ENCODE assay signal across 13 mouse cellular contexts in the genomic region with DNA sequence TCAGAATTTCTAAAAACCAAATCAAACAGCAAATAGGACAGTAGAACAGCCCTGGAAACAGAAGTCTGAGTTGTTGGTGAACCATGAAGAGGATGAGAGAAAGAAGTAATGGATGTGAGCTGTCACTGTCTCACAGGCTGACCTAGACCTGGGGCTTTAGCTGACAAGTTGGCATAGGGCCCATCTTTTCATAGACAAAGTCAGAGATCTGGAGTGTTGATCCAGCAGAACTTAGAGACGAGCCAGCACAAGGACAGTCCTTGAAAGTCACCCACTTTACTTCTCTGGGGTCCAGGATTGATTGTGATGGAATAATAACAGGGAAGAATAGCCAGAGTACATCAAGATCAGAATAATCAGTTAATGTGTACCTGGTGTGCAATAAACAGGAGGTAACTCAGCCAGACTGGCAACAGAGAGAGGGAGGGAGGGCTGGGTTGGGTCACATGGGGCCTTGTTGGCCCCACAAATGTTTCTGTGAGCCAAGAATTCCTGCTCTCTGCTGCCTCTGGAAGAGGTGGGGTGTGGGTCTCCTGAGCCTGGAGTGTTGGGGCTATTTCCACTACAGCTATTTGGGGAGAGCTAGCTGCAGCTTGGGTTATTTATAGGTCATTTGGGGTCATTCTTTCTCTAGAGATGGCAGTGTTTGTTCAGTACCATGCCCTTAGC. TPM values are rescaled to one million over a fixed set of nuclear protein-coding genes. Genes with fewer than 3 reads are reported as not detected.
DNase-seq lines count a peak whose midpoint lies in the region; ATAC-seq and TF ChIP-seq lines count a peak whose summit lies in the region.
"Had no signal": no experiment of that assay in that cellular context is flagged by ENCODE, and none has a peak within 500 bp of the region (broad histone marks: within the 10 kb centered on the region; RNA-seq: fewer than 3 reads in every experiment).

No protein-coding gene starts in this region.

- intact Hi-C loops in heart, adult 2 months (cut with DNase I): no loop called here

- peak; percentile 93 for ATAC-seq in heart, embryonic 16.5 days (replicated peaks; ENCODE audit: extremely low read depth, insufficient read depth, low FRiP score)
- ATAC-seq: hindbrain, postnatal 0 days had no signal

- no peaks in the 10 kb centered on the region for H3K9me3 ChIP-seq in heart, embryonic 10.5 days
- H3K9me3 ChIP-seq in heart, embryonic 16.5 days (replicated peaks; ENCODE audit: control insufficient read depth, low read length): no peaks in the 10 kb centered on the region

- TF ChIP-seq POLR2A in heart, adult 2 months (IDR thresholded peaks at IDR 0.05; ENCODE audit: insufficient read depth, low read depth, low read length): no peak

- TF ChIP-seq EP300 in heart, adult 2 months (IDR thresholded peaks at IDR 0.05; ENCODE audit: insufficient read depth, low read depth, low read length): no peak

- H3K79me2 ChIP-seq in heart, adult 2 months (replicated peaks; ENCODE audit: control insufficient read depth, insufficient read depth, low read length): no peaks in the 10 kb centered on the region

- no peaks in the 10 kb centered on the region for H3K27me3 ChIP-seq in heart, embryonic 10.5 days (ENCODE audit: insufficient read depth, poor library complexity, severe bottlenecking)
- H3K27me3 ChIP-seq in heart, adult 2 months (ENCODE audit: control insufficient read depth, insufficient read depth, low read length): no peaks in the 10 kb centered on the region
- no peaks in the 10 kb centered on the region for H3K27me3 ChIP-seq in heart, embryonic 16.5 days (ENCODE audit: control insufficient read depth, insufficient read depth, low read length)
- H3K27me3 ChIP-seq: CH12.LX had no signal

- H3K4me2 ChIP-seq in heart, embryonic 16.5 days (ENCODE audit: low read depth, low read length): peak overlapping the region; percentile 37

- peaks cover 6% of the 10 kb centered on the region; the same call in 1 of the 2 replicates for H3K4me1 ChIP-seq in heart, embryonic 10.5 days
- peaks cover 2% of the 10 kb centered on the region; the same call in 1 of the 2 replicates for H3K4me1 ChIP-seq in heart, adult 2 months (ENCODE audit: control insufficient read depth, insufficient read depth, low read length)
- peaks cover 9% of the 10 kb centered on the region for H3K4me1 ChIP-seq in heart, embryonic 16.5 days (ENCODE audit: control insufficient read depth, insufficient read depth, low read length)

- 56% methylated on average over 1 of the region's 1 CpGs for WGBS in heart, embryonic 10.5 days
- 8% methylated on average over 1 of the region's 1 CpGs for WGBS in heart, adult 2 months
- 30% methylated on average over 1 of the region's 1 CpGs for WGBS in heart, embryonic 16.5 days

- H3K9ac ChIP-seq in heart, adult 2 months (ENCODE audit: low read depth, low read length): no peak overlapping the region
- H3K9ac ChIP-seq in heart, embryonic 16.5 days (ENCODE audit: low read length): no peak overlapping the region
- H3K9ac ChIP-seq: liver, embryonic 14.5 days had no signal

- peak; percentile 55 to 71 for DNase-seq in heart, adult 18-20 months
- DNase-seq in heart, embryonic 10.5 days (ENCODE audit: low spot score): no peak
- peak in 1 of 2 experiments; percentile 62 for DNase-seq in heart, adult 2 months
- DNase-seq in kidney, postnatal 14 days: peak; percentile 67
- no peak for DNase-seq in yolk sac, embryonic 10.5 days (ENCODE audit: low spot score)
- no peak for DNase-seq in cerebellum, postnatal 10 days
- DNase-seq in cerebellum, postnatal 4 days (ENCODE audit: low spot score in 2 of 2): no peak

- no peak overlapping the region for H3K27ac ChIP-seq in heart, embryonic 10.5 days
- H3K27ac ChIP-seq in heart, adult 2 months: peak overlapping the region; percentile 82
- H3K27ac ChIP-seq in heart, embryonic 16.5 days (ENCODE audit: low read length): peak overlapping the region; percentile 90
- H3K27ac ChIP-seq: hindbrain, postnatal 0 days; liver, embryonic 14.5 days had no signal

- no peak overlapping the region for H3K4me3 ChIP-seq in heart, embryonic 10.5 days
- no peak overlapping the region for H3K4me3 ChIP-seq in heart, adult 2 months
- no peak overlapping the region for H3K4me3 ChIP-seq in heart, embryonic 16.5 days (ENCODE audit: low read length)
- H3K4me3 ChIP-seq: erythroblast, embryonic 14.5 days; myocyte had no signal

- peaks cover under 1% of the 10 kb centered on the region; the same call in 1 of the 2 replicates for H3K36me3 ChIP-seq in heart, embryonic 10.5 days
- H3K36me3 ChIP-seq in heart, adult 2 months (ENCODE audit: control insufficient read depth, insufficient read depth, low read length): peaks cover 2% of the 10 kb centered on the region; the same call in 1 of the 2 replicates
- H3K36me3 ChIP-seq in heart, embryonic 16.5 days (ENCODE audit: control insufficient read depth, insufficient read depth): no peaks in the 10 kb centered on the region

- TF ChIP-seq CTCF in heart, adult 2 months (IDR thresholded peaks at IDR 0.05): no peak

RNA-seq across cellular contexts. Expression of a gene that starts 10.9 kb away (rescaled TPM):
- 1 to 10 TPM; 5.5 to 7.3 TPM for total RNA-seq in heart, adult 18-20 months (2021)
- polyA plus RNA-seq in heart, embryonic 10.5 days (2016; fragmentation: Nextera tagmentation; extraction: Ambion mirVana): 24.5 and 29.4 TPM in 2 replicates
- total RNA-seq in heart, adult 2 months (2021): 1 to 10 TPM; 5.7 to 8.6 TPM
- polyA plus RNA-seq in heart, adult 2 months (2012; rRNA removed): 12.3 and 15.3 TPM in 2 replicates
- polyA plus RNA-seq in heart, embryonic 16.5 days (2015; fragmentation: Nextera tagmentation; extraction: Ambion mirVana): 23.4 and 23.5 TPM in 2 replicates

RNA-seq across cellular contexts. Expression of a gene that starts 10.9 kb away (rescaled TPM):
- 1 to 10 TPM; 1.3 TPM for total RNA-seq in heart, adult 18-20 months (2021)
- 13.9 and 19.4 TPM in 2 replicates for polyA plus RNA-seq in heart, embryonic 10.5 days (2016; fragmentation: Nextera tagmentation; extraction: Ambion mirVana)
- total RNA-seq in heart, adult 2 months (2021): 1 to 10 TPM; 1.2 to 1.5 TPM
- 3.5 and 3.7 TPM in 2 replicates for polyA plus RNA-seq in heart, adult 2 months (2012; rRNA removed)
- polyA plus RNA-seq in heart, embryonic 16.5 days (2015; fragmentation: Nextera tagmentation; extraction: Ambion mirVana): 8.6 and 9.9 TPM in 2 replicates
- polyA plus RNA-seq: erythroblast, embryonic 14.5 days had no signal

RNA-seq across cellular contexts. Expression of a gene that starts 24.9 kb away (rescaled TPM):
- total RNA-seq in heart, adult 18-20 months (2021): 1 to 10 TPM; 3.5 to 3.7 TPM
- 0.73 and 1.3 TPM in 2 replicates for polyA plus RNA-seq in heart, embryonic 10.5 days (2016; fragmentation: Nextera tagmentation; extraction: Ambion mirVana)
- 1 to 10 TPM; 3.9 to 4.8 TPM for total RNA-seq in heart, adult 2 months (2021)
- 4.0 and 4.3 TPM in 2 replicates for polyA plus RNA-seq in heart, adult 2 months (2012; rRNA removed)
- polyA plus RNA-seq in heart, embryonic 16.5 days (2015; fragmentation: Nextera tagmentation; extraction: Ambion mirVana): 0.95 and 1.2 TPM in 2 replicates
- polyA plus RNA-seq: erythroblast, embryonic 14.5 days had no signal

Comparison
In these comparisons a context has a peak if more than half of its experiments do, and no peak if none do; other contexts are left out.
1. DNase-seq: peak in heart, adult 18-20 months (2 of 2) and kidney, postnatal 14 days (single experiment); none in heart, embryonic 10.5 days (single experiment), yolk sac, embryonic 10.5 days (single experiment), cerebellum, postnatal 10 days (0 of 2) and cerebellum, postnatal 4 days (0 of 2).